Mouse (Mus musculus) thymus, postnatal 0 days (tissue): ENCODE results near the gene Ptges2. TPM values are rescaled to one million over a fixed set of nuclear protein-coding genes. Genes with fewer than 3 reads are reported as not detected.
"Not testable (repeated sequence)": the region's sequence is repeated elsewhere in the genome, so short reads cannot be mapped to it uniquely, and the experiment has no call there.

Source experiments
- DNase-seq: peaks from one replicate; pipeline ENCODE4 v3.0.0-alpha.2; 2015; ENCODE audit warnings: low spot score
- polyA plus RNA-seq: library from polyadenylated mRNA; unstranded; fragments of >200 nt; fragmentation: Nextera tagmentation; extraction: Ambion mirVana; gene quantifications from 2 replicates; pipeline ENCODE4 v1.2.1, GENCODE M21; 2015

The Ptges2 gene
- polyA plus RNA-seq, result 17.8 and 18.5 TPM in 2 replicates

DNA sequence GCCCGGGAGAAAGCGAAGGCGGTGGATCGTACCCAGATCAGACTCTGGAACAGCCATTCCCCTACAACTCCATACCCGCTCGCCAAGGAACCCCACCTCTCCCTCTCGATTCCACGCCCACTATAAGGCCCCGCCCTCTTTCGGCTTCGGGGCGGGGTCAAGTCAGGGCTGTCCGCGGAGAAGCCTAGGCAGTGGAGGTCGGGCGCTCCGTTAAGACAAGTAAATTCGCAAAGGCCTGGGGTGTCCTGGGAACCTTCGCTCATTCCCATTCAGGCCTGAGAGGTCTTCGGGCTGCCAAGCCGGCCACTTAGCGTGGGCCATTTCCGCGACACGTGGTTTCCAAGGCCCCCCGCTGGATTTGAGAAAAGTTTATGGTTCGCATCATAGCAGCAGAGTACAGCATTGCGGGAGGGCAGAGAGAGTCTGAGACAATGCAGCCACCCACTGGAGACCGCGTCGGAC lies at the start of gene Ptges2:
Gene Ptges2, plus strand, starts transcription at position 413 of the 462 bp plus-strand sequence.
- peak; percentile 89 for DNase-seq

DNA sequence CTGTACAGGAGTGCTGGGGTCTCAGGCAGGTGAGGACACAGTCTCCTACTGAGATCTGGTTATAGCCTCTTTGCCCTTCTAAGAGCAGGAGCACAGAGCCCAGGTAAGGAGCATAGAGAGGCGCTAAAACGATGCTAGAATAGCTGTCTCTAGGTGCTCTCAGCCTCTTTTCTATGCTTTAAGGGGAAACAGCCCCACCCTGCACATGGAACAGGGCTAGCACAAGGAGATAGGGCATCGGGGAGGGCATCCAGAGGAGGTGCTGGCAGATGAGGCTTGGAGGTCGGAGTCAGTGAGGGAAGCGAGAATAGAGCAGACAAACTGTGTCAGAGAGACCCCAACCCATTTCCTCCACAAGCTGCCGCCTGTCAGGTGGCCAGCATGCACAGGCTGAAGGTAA lies 48.7 kb upstream of the Ptges2 start:
- DNase-seq, result no peak

DNA sequence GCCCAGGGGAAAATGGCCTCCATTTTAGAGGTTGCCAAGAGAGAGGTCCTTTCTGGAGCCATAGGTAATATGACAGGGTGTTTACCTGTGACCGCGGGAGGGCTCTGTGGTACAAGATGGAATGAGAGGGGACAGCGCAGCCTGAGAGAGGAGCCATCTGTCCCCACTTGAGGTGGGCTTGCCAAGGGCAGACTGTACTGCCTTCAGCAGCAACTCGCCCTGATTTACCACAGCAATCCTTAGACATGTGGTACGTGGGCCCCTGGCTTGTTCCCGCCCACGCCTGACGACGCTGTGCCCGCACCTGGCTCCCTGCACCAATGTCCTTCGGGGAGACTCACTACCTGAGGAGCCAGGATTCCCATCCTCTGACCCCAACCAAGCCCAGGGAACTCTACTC lies 47.4 kb upstream of the Ptges2 start:
- no peak for DNase-seq

DNA sequence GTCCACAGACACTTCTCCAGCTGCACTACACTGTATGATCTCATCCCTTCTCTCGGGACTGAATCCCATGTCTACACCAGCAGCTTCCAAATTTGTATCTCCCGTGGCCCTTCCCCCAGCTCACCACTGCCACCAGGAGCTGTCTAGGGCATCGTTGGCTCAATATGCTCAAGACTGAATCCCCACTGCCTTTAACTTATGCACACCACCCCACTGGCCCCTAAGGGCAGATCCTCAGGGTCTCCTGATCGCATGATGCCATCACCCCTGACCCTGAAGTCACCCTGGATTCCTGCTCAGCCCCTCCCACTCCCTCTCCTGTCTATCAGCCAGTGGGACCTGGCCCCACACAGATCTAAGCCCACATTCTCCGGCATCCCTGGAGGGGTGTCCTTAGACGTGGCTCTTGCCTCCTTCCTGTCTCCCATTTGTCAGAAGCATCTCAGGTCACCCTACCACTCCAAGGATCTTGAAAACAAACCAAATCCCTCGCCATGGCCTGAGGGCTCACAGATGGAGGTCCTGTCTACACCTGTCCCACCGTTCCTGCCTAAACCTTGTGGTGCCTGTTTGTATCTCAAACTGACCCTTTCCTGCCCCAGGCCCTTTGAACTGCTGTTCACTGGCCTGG lies 46.0 kb upstream of the Ptges2 start:
- DNase-seq, result no peak

DNA sequence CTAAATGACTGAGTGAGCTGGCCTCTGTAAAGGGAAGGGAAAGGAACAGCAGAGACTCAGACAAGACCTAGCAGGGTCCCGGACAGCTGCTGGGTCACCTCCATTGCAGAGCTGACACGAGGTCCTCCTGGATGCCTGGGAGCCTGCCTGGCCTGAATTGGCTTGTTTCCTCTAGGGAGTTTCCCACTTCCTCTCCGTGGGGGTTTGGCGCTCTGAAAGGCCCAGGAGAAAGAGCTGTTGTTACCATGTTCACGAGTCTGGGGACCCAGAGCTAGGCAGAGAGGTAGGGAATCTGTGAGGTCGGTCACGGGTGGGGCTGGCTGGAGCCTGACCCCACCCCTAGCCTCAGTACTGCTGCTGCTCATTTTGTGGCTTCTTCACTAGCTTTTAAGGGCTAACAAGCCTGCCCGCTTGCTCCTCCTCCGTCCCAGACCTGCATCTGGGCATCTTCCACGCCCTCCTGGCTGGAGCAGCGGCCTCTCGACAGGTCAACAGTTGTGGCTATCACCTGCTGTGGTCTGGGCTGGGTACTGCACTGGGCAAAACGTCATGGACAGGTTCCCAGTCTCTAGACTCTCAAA lies 45.1 kb upstream of the Ptges2 start:
- no peak for DNase-seq

DNA sequence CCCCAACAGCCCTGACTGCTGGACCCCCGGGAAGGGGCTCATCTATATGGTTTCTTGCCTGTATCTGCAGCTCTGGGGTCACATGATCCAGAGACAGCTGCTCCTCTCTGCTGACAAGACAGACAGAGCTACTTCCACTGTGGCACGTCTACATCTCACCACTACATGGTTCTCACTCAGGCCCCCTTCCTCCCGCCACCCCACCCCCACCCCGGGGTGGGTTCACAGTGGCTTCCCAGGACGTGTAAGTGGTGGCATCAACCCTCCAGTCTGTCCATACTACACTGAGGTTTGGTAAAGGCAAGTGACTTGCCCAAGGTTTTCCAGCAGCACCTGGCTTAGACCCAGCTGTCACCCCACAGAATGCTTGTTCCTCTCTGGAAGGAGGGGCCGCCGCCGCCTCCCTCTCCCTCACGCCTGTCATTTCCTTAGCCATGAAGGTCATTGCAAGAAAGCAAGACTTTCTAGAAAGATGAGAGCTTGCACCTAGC lies 44.2 kb upstream of the Ptges2 start:
- peak; percentile 7 for DNase-seq

DNA sequence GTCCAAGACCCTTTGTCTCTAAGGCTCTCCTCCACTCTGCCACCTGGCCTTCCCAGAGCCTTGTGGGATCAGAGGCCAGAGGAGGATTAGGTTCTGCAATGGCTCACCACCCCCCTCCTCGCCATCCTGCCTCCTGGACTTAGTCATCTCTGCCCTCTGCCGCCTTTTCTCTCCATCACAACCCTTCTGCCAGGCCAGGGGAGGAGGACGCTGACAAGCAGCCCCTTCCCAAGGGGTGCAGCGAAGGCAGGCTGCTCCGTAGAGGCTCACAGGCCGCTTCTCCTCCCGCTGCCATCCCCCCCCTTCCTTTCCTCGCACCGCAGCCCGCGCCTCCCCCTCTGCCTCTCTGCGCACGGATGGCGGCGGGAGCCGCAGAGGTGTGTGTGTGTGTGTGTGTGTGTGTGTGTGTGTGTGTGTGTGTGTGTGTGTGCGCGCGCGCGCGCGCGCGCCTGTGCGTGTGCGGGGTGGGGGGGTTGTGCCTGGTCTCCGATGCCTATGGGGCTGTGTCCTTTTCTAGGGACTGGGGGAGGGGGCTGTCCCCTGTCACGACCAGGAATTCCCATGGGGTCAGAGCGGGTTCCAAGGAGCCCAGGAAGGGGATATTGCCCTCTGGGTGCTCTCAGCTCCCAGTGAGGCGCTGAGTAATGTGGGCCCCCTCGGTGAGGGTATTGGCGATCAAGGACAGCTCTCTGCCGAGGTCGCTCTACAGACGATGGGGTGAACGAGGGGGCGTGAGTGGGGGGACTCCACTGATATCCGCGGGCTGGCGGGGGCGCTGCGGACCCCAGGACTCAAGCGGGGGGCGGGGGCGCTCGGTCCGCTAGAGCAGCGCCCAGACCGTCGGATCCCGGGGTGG lies 43.3 kb upstream of the Ptges2 start, which contains the start of gene Ciz1:
Gene Ciz1, plus strand, starts transcription at position 177 of the 856 bp plus-strand sequence.
- DNase-seq, result peak; percentile 55

DNA sequence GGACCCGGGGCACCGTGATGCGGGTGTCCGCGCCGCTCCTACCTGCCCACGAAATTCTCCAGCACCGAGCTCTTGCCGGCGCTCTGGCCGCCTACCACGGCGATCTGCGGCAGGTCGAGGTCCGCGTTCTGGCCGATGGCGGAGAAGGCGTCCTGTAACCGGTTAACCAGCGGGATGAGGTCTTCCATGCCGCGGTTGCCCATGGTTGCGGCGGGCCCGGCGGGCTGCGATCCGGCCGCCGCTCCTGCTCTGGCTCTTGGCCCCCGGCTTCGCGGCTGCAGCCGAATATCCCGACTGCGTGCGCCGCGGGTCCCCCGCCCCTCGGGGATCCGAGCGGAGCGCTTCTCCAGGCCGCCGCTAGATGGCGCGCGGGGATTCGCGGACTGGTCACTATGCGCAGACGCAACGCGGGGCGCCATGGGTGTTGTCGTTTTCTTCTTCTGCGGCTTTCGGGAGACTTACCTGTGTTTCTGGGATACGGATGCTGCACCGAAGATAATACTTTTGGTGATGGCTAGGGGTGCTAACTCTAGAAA lies 42.6 kb upstream of the Ptges2 start, which contains the start of gene Dnm1:
Gene Dnm1, minus strand, starts transcription at position 332 of the 536 bp plus-strand sequence.
- DNase-seq, result peak; percentile 83

DNA sequence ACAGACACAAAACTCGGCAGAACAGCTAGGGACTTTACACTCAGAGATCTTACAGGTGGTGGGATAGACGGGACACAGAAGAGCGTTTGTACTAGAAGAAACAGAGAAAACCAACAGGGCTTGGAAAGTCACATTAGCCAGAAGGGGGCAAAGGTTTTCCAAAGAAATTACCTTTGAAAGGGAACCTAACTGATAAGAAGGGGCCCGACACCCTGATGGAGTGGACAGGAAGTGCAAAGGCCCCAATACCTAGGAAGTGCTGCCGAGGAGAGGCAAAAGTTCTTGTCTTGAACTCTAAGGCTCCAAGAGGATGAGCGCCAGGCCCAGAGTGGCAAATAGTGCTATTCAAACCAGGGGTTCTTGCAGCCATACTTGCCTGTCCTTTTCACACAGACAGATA lies 41.9 kb upstream of the Ptges2 start:
- no peak for DNase-seq

DNA sequence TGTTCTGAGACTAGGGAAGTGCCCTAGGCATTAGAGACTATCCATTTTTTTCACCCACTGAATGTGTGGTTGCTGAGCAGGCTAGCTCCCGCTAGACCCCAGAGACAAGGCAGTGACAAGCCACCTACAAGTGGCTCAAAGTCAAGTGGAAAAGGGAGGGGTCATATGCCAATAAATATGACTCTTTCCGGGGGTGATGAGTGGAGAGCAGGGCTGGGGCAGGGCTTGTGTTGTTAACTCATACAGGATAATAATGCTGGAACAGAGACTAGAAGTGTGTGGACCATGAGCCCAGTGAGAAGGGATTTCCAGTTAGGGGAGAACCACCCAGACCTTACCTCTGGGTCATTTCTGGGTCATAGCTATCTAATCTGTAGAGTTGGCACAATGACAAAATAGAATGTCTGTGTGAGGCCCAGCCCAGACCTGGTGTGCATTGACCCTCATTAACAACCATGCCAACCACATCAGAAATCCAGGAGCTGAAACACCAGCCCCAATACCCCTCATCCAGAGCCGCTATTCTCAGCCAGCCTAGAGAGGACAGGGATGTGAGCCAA lies 41.3 kb upstream of the Ptges2 start:
- DNase-seq, result no peak

DNA sequence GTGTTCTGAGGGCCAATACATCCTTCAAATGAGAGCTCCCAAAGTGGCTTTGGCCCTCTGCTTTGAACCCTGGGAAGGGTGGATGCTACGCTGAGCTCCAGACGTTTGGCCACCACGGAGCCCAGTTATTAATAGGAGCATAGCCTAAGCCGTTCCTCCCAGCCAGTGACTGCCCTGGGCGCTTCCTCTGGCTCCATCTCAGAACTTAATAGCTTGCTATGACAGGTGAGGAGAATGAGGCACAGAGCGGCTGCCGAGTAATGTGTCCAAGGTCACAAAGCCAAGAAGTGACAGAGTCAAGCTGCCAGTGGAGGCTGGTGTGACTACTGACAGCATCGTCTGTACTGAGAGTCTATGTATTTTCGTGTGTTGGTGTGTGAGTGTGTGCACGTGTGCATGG lies 39.5 kb upstream of the Ptges2 start:
- no peak for DNase-seq

DNA sequence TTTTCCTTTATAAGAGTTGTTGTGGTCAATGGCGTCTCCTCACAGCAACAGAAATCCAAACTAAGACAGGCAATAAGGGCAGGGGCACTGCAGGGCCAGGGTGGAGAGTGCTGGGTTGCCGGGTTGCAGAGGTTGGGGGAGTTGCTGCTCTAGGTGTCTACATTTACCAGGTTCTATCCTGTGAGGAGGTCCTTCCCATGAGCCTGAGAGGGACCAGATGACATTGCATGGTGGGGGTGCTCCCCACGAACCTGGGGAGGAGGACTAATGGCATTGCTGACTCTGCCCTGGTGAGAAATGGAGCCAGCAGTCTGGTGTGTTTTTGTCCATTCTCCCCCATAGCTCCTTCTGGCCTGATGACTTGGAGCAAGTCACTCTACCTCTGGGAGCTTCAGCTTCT lies 38.0 kb upstream of the Ptges2 start:
- DNase-seq, result no peak

DNA sequence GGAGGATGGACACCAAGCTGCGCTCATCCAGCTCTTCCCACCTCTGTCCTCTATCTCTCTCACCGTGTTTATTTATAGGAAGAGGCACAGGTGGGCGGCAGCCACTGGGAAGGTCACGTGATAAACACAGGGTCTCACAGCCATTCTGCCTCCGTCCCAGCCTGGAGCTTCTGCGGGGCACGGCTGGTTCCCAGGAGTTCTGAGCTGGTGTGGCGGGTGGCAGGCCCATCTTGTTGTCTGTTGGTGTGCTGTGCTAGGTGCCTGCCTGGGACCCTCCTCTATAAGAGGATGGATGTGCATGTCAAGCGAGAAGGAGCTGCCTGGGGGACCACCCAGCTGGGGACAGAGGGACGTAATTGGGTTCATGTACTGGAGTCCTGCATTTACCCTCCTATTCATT lies 37.3 kb upstream of the Ptges2 start:
- no peak for DNase-seq

DNA sequence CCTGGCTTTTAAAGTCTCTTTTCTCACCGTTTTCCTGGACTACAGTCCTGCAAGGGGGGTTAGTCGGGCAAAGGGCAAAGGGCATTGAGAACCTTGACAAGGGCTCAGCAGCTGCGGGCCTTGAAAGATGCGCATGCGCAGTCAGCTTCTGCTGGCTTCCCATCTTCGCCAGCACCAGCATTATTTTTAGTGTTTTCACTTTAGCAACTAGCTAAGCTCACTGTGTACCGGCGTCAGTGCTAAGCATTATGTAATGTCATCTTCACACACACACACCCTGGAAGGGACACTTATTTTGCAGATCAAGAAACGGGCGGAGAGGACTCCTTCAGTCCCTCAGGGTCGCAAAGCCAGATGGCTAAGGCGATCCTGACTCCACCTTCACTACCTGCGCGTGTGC lies 35.0 kb upstream of the Ptges2 start:
- DNase-seq, result peak; percentile 76

DNA sequence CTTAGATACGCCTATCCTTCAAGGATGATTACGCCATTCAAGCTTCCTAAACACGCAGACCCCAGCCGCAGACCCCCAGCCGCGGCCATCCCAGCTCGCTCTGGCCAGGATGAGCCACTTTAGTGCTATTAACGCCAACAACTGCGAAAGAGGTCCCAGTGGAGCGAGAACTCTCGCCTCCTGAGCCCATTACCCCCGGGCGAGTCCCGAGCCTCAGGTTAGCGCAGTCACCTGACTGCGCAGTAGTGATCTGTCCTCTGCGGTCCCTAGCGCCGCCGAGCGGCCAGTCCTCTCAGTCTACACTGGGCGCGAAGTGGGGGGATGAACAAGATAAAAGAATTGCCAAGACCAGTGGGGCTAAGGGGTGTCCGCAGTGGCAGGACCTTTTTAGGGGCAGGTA lies 34.3 kb upstream of the Ptges2 start:
- DNase-seq, result peak; percentile 35

DNA sequence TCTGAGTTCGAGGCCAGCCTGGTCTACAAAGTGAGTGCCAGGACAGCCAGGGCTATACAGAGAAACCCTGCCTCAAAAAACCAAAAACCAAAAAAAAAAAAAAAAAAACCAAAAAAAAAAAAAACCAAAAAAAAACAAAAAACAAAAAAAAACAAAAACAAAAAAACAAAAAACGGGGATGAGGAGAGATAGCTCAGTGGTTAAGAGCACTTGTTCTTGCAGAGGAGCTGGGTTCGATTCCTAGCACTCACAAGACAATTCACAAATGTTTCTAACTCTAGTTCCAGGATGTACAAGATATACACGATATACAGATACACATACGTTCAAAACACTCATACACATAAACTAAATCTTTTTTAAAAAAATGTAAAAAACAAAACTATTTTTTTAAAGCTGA lies 33.4 kb upstream of the Ptges2 start:
- not testable (repeated sequence) for DNase-seq

DNA sequence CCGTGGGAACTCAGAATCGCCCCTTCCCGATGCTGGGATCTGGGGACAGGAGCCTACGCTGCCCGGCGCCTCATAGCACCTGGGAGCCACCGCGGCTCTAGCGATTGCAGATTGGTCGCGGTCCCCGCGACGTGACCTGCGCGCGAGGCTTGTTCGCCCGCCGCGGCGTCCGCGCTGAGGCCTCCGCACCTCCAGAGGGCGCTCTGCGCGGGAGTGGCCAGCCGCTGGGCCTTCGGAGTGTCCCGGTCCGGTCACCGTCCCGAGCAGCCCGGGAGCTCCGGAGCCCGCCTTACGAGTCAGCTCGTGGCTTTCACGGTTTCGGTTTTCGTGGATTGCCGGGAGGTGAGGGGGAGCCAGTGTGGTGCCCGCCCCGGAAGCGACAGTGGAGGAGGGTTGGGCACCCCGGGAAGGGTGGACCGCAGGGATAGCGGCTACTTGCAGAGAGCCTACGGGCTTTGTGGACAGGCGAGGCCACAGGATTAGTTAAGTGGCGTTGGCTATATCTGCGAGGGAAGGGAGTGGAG lies 32.8 kb upstream of the Ptges2 start:
- DNase-seq, result peak; percentile 85

DNA sequence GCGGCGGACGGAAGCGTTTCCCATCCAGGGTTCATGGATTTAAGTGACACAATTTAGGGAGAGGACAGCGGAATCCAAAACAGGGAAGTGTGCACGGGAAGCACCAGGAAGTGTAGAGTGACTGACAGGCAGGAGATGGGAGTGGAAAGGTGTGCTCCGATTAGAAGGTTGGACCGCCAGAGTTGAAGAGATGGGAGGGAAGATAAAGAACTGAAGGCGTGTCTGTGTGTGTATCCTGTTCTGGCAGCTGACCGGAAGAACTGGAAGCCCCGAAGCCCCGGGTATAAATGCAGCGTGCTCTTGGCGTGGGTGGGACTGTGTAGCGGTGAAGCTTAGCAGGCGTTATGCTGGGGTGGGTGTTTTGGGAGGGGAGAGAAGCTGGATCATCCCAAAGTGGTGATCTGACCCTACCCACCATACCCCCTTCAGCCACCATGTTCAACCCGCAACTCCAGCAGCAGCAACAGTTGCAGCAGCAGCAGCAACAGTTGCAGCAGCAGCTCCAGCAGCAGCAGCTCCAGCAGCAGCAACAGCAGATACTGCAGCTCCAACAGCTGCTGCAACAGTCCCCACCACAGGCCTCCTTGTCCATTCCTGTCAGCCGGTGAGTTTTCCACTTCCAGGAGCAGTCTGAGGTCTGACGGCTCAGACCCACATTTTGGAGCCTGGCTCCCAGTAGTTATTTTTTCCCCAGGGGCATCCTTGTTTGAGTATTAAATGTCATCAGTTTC lies 32.2 kb upstream of the Ptges2 start:
- DNase-seq, result peak; percentile 19

DNA sequence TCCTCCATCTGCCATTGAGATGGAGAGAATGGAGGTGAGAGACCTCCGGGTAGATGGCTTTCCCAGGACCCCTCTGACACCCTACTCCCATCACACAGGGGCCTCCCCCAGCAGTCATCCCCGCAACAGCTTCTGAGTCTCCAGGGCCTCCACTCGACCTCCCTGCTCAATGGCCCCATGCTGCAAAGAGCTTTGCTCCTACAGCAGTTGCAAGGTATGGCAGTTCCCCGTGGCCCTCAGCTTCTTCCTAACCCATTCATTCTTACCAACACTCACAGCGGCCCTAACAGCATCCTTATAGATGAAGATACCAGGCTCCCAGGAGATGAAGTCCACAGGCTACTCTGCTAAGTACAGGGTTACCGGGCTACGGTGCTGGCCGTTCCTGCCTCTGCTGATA lies 31.6 kb upstream of the Ptges2 start:
- DNase-seq, result no peak

DNA sequence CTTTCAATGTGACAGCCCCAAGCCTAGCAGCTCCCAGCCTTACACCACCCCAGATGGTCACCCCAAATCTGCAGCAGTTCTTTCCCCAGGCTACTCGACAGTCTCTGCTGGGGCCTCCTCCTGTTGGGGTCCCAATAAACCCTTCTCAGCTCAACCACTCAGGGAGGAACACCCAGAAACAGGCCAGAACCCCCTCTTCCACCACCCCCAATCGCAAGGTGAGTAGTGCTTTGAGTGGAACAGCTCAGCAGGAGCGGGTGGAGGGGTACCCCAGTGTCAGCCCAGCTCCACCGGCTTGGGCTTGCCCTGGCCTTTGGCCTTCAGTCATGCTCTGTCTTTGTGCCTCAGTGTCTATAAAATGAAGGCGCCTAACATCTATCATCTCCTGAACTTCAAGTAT lies 28.4 kb upstream of the Ptges2 start:
- DNase-seq, result no peak
